Mouse (Mus musculus) thymus, adult 2 months (tissue): ENCODE results near the gene Stk11ip. TPM values are rescaled to one million over a fixed set of nuclear protein-coding genes. Genes with fewer than 3 reads are reported as not detected.
A peak's percentile ranks its signal among the peaks of the same experiment; 100 is the strongest.

ENCODE experiments used
- DNase-seq: peaks from one replicate; pipeline ENCODE4 v3.0.0; 2021
- H3K27ac ChIP-seq: fragments of 200-500 bp; 2 replicates; pipeline ENCODE4 v1.5.1; 2012; ENCODE audit warnings: low read length, control low read depth; ENCODE audit not compliant: control insufficient read depth, insufficient read depth
- H3K27me3 ChIP-seq: fragments of 200-500 bp; 2 replicates; pipeline ENCODE4 v1.6.1; 2012; ENCODE audit warnings: mild to moderate bottlenecking, low read length, moderate library complexity, mixed read lengths; ENCODE audit not compliant: control insufficient read depth, insufficient read depth
- H3K36me3 ChIP-seq: fragments of 200-500 bp; 2 replicates; pipeline ENCODE4 v1.6.1; 2012; ENCODE audit warnings: mild to moderate bottlenecking, low read length, moderate library complexity; ENCODE audit not compliant: control insufficient read depth, insufficient read depth
- H3K4me1 ChIP-seq: fragments of 200-500 bp; replicated peaks from 2 replicates; pipeline ENCODE4 v1.6.1; 2012; ENCODE audit warnings: low read length; ENCODE audit not compliant: control insufficient read depth, insufficient read depth
- H3K4me3 ChIP-seq: fragments of 200-500 bp; 2 replicates; pipeline ENCODE4 v1.5.1; 2012; ENCODE audit warnings: mild to moderate bottlenecking, low read length, control low read depth, moderate library complexity; ENCODE audit not compliant: control insufficient read depth, insufficient read depth
- CTCF ChIP-seq: fragments of 200-500 bp; IDR thresholded peaks from 2 replicates; pipeline ENCODE4 v1.5.1; 2012; ENCODE audit warnings: mild to moderate bottlenecking, control low read depth, low read length, moderate library complexity, borderline replicate concordance; ENCODE audit not compliant: control insufficient read depth, poor library complexity, insufficient read depth; ENCODE audit errors: extremely low read depth
- POLR2A ChIP-seq: fragments of 200-500 bp; IDR thresholded peaks from 2 replicates; pipeline ENCODE4 v1.6.1; 2012; ENCODE audit warnings: mild to moderate bottlenecking, low read length, control low read depth, moderate library complexity; ENCODE audit not compliant: control insufficient read depth, poor library complexity, insufficient read depth; ENCODE audit errors: extremely low read depth
- WGBS: fragments of 180-500 bp; shearing (Covaris S2); methylation state at CpG from one replicate; pipeline ENCODE4 v1.1.7; 2018; 5-methylcytosine and 5-hydroxymethylcytosine counted together
- polyA plus RNA-seq: library from polyadenylated mRNA; depleted of rRNA; stranded (reverse); fragments of >200 nt; gene quantifications from 2 replicates; pipeline ENCODE4 v1.2.3, GENCODE M21; 2012

Stk11ip gene
- polyA plus RNA-seq, 1 experiment = 93.0 TPM

DNA sequence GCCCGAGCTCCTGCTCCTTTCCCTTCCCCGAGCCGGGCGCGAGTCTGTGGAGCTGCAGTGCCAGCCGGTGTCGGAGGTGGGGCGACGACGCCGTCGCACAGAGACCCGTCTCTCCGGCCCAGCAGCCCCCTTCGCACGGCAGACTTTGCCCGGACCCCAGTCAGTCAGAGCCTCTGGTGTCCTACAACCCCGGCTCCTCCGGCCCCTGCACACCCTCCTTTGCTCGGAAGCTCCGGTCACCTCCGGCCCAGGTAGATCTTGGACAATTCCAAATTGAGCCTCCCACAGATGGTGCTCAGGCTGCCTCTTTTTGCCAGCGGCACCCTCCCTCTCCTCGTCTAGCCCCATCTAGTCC lies 41.7 kb upstream of the Stk11ip start:
- H3K36me3 ChIP-seq = no peaks in the 10 kb centered on the region
- H3K4me1 ChIP-seq = peaks cover 9% of the 10 kb centered on the region
- no peak overlapping the region for H3K27ac ChIP-seq
- peak overlapping the region; percentile 73 for H3K4me3 ChIP-seq
- no peaks in the 10 kb centered on the region; the same call in 1 of the 2 replicates for H3K27me3 ChIP-seq
- TF ChIP-seq POLR2A = no peak
- WGBS = 4% methylated on average over 24 of the region's 24 CpGs
- DNase-seq = no peak

DNA sequence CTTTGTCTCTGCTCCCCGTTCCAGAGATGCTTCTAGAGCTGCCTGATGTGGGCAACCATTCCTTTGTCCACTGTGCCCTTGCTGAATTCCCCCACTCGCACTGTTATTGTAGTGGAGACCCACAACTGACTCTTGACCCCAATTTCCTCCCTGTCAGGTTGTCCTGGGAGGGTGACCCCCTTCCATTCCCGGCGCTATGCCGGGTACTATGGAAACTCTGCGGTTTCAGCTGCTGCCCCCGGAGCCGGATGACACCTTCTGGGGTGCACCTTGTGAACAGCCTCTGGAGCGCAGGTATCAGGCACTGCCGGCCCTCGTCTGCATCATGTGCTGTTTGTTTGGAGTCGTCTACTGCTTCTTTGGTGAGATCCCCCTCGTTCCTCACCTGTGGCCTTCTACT lies 41.3 kb upstream of the Stk11ip start:
- DNase-seq = no peak
- Histone ChIP-seq H3K27me3 (no peaks in the 10 kb centered on the region; the same call in 1 of the 2 replicates), H3K4me3 (no peak overlapping the region), H3K27ac (no peak overlapping the region), H3K4me1 (peaks cover 9% of the 10 kb centered on the region), H3K36me3 (no peaks in the 10 kb centered on the region)
- TF ChIP-seq POLR2A (no peak), CTCF (no peak)
- 23% methylated on average over 13 of the region's 13 CpGs for WGBS

DNA sequence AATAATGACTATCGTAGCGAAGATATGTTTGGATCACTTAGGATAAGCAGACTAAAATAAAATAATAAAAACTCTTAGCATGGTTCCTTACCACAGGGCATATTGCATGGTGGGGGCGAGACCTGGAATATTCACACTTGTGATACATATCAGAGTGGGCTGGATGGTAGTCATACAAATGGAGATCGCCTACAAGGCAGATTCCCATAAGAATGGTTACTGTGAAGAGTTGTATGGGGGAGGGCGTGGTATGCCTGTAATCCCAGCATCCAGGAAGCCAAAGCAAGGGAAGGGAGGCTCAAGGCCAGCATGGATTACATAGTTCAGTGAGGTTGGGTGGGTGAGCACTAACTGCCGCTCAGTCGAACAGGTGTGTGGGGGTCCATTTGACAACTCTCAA lies 40.6 kb upstream of the Stk11ip start:
- no peak for TF ChIP-seq CTCF
- TF ChIP-seq POLR2A = no peak
- no peaks in the 10 kb centered on the region; the same call in 1 of the 2 replicates for H3K27me3 ChIP-seq

DNA sequence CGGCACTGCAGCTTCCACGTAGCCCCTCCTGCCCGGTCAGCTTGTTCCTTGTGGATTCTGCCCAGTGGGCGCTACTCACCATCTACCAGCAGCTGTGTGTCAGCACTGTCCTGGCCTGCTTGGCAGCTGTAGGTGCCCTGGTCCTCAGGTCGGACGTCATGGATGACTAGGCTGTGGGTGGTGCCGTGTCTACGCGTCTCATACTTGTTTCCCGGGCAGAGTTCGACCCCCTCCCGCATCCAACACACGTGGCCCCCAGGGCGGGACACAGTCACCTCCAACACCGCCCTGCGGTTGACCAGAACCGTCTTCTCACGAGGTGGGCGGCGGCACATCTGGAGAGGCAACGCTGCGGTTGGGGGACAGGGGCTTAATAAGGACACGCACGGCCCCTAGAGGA lies 34.8 kb upstream of the Stk11ip start:
- Histone ChIP-seq H3K4me3 (no peak overlapping the region), H3K36me3 (no peaks in the 10 kb centered on the region), H3K4me1 (peaks cover 6% of the 10 kb centered on the region; the same call in 1 of the 2 replicates), H3K27ac (no peak overlapping the region), H3K27me3 (peaks cover 12% of the 10 kb centered on the region; the same call in 1 of the 2 replicates)
- TF ChIP-seq POLR2A = no peak
- TF ChIP-seq CTCF = no peak
- WGBS = 7% methylated on average over 24 of the region's 24 CpGs
- no peak for DNase-seq

More for the DNA sequence above, 40.6 kb upstream of the Stk11ip start:
- 82% methylated on average over 7 of the region's 7 CpGs for WGBS
- Histone ChIP-seq H3K4me3 (no peak overlapping the region), H3K27ac (no peak overlapping the region), H3K36me3 (no peaks in the 10 kb centered on the region), H3K4me1 (peaks cover 9% of the 10 kb centered on the region)
- DNase-seq = no peak

DNA sequence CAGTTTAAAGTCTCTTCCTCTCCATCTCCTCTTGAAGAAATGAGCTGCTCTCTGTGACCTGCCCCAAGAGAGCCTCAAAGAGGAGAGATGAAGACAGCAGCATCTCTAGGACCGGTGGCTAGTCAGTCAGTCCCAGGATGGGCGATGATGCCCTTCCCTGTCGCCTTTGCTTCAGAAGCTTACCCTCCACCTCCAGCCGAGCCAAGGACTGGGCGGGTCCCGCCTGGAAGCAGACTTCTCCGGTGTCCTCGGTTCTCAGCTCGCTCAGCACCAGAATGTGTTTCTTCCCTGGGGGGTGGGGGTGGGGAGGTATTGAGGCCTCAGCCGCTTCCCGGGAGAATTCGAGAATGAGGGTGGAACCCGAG lies 34.3 kb upstream of the Stk11ip start:
- TF ChIP-seq CTCF = no peak
- no peak for TF ChIP-seq POLR2A
- Histone ChIP-seq H3K36me3 (no peaks in the 10 kb centered on the region), H3K4me1 (peaks cover 6% of the 10 kb centered on the region; the same call in 1 of the 2 replicates), H3K4me3 (peak overlapping the region; percentile 44), H3K27ac (no peak overlapping the region), H3K27me3 (peaks cover 12% of the 10 kb centered on the region; the same call in 1 of the 2 replicates)
- no peak for DNase-seq
- WGBS = 7% methylated on average over 13 of the region's 13 CpGs

DNA sequence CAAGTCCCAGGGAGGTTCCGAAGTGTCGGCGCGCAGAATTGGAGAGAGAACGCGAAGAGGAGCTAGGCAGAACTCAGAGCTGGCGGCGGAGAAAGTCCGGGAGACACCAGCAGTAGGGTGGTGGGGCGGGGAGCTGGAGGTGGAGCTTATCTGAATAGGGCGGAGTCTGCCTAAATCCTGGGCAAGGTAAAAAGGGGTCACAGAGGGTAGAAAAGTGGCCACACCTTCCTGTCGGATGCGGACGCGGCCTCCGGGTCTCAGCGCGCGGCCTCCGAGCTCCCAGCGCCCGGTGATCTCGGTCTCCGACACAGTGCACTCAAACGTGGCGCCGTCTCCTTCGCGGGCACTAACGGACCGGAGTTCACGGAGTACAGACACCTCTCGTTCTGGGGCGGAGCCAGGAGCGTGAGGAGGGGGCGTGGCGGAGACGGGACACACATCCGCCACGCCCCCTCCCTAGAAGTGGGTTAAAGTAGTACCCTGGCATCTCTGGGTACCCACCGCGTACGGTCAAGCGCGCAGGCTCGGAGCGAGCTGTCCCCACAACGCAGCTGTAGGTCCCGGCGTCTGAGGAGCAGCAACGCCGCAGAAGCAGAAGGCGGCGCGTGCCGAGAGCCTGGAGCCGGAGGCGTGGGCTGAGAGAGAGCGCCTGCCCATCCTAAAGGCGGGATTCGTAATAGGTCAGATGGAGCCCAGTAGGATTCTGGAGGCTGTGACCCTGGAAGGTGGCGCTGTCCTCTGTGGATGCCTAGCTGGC lies 33.7 kb upstream of the Stk11ip start:
- Histone ChIP-seq H3K27me3 (peaks cover 12% of the 10 kb centered on the region; the same call in 1 of the 2 replicates), H3K4me3 (peak overlapping the region; percentile 44), H3K27ac (no peak overlapping the region), H3K36me3 (no peaks in the 10 kb centered on the region), H3K4me1 (peaks cover 6% of the 10 kb centered on the region; the same call in 1 of the 2 replicates)
- TF ChIP-seq CTCF (no peak), POLR2A (no peak)
- DNase-seq = peak; percentile 70
- WGBS = 3% methylated on average over 62 of the region's 62 CpGs

DNA sequence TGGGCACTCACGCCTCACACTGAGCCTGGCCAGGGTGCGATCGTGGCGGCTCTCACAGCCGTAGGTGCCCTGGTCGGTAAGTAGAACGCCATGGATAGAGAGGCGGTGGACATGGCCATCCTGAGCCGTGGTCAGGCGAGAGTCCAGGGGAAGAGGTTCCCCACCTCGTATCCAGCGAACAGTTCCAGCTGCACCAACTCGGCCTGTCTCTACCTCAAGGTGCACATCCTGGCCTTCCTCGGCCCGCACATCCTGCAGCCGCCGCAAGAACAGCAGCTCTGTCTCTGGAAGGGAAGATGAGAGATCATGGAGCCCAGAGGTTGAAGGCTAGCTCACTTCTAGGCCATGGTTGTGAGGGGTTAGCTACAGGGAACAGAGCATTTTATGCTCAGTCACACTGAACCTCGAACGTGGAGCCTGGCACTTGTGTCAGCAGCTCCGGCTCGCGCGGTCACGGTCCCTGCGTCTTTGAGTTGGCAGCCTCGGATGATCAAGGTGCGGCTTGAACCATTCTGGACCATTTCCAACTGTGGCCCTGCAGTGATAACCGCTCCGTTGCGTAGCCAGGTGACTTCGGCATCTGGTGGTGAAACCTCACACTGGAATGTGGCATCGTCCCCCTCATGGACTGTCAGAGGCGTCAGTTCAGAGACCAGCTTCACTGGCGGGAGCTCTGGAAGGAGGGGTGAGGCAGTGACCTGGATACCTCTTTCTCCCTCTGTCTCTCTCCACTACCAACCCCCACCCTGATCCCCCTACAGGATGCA lies 30.4 kb upstream of the Stk11ip start:
- no peak for DNase-seq
- no peak for TF ChIP-seq POLR2A
- TF ChIP-seq CTCF = no peak
- 94% methylated on average over 34 of the region's 34 CpGs for WGBS
- H3K4me1 ChIP-seq = peaks cover 6% of the 10 kb centered on the region; the same call in 1 of the 2 replicates
- H3K27ac ChIP-seq = no peak overlapping the region
- peaks cover 12% of the 10 kb centered on the region; the same call in 1 of the 2 replicates for H3K27me3 ChIP-seq
- H3K36me3 ChIP-seq = no peaks in the 10 kb centered on the region
- no peak overlapping the region for H3K4me3 ChIP-seq
